Mouse (Mus musculus): ENCODE data around the gene Gm10322.

Gm10322 gene

GRCm38 (mm10) chr10:59615981-59616520, at the start of gene Gm10322:
Gene Gm10322, plus strand, starts transcription at chr10:59616063.
- DNase-seq (ENCODE audit: low spot score): peak; percentile 49

GRCm38 (mm10) chr10:59566968-59567367, 48.9 kb upstream of the Gm10322 start:
- DNase-seq (ENCODE audit: low spot score): no peak

- DNase-seq (ENCODE audit: low spot score): no peak
Measured at GRCm38 (mm10) chr10:59568665-59569480, 47.0 kb upstream of the Gm10322 start.

GRCm38 (mm10) chr10:59569481-59569869, 46.4 kb upstream of the Gm10322 start:
- no peak for DNase-seq (ENCODE audit: low spot score)

- DNase-seq (ENCODE audit: low spot score): no peak
Measured at GRCm38 (mm10) chr10:59570360-59570759, 45.5 kb upstream of the Gm10322 start.

GRCm38 (mm10) chr10:59570780-59571179, 45.1 kb upstream of the Gm10322 start:
- DNase-seq (ENCODE audit: low spot score): no peak

GRCm38 (mm10) chr10:59571273-59571672, 44.6 kb upstream of the Gm10322 start:
- no peak for DNase-seq (ENCODE audit: low spot score)

GRCm38 (mm10) chr10:59571964-59572363, 43.9 kb upstream of the Gm10322 start:
- no peak for DNase-seq (ENCODE audit: low spot score)

- DNase-seq (ENCODE audit: low spot score): no peak
Measured at GRCm38 (mm10) chr10:59576305-59576704, 39.6 kb upstream of the Gm10322 start.

GRCm38 (mm10) chr10:59577871-59578801, 37.7 kb upstream of the Gm10322 start:
- no peak for DNase-seq (ENCODE audit: low spot score)

- DNase-seq (ENCODE audit: low spot score): no peak
Measured at GRCm38 (mm10) chr10:59579645-59580044, 36.2 kb upstream of the Gm10322 start.

- no peak for DNase-seq (ENCODE audit: low spot score)
Measured at GRCm38 (mm10) chr10:59580593-59581149, 35.2 kb upstream of the Gm10322 start.

- DNase-seq (ENCODE audit: low spot score): no peak
Measured at GRCm38 (mm10) chr10:59581826-59582543, 33.9 kb upstream of the Gm10322 start.

- DNase-seq (ENCODE audit: low spot score): no peak
Measured at GRCm38 (mm10) chr10:59585621-59586020, 30.2 kb upstream of the Gm10322 start.

- no peak for DNase-seq (ENCODE audit: low spot score)
Measured at GRCm38 (mm10) chr10:59586821-59587220, 29.0 kb upstream of the Gm10322 start.

GRCm38 (mm10) chr10:59588135-59588534, 27.7 kb upstream of the Gm10322 start:
- DNase-seq (ENCODE audit: low spot score): no peak

- DNase-seq (ENCODE audit: low spot score): no peak
Measured at GRCm38 (mm10) chr10:59589420-59589819, 26.4 kb upstream of the Gm10322 start.

- DNase-seq (ENCODE audit: low spot score): no peak
Measured at GRCm38 (mm10) chr10:59589856-59590255, 26.0 kb upstream of the Gm10322 start.

GRCm38 (mm10) chr10:59590606-59591005, 25.3 kb upstream of the Gm10322 start:
- DNase-seq (ENCODE audit: low spot score): no peak

- DNase-seq (ENCODE audit: low spot score): no peak
Measured at GRCm38 (mm10) chr10:59593826-59594570, 21.9 kb upstream of the Gm10322 start.

- DNase-seq (ENCODE audit: low spot score): no peak
Measured at GRCm38 (mm10) chr10:59600516-59600915, 15.3 kb upstream of the Gm10322 start.

All from ovary, postnatal 14 days (tissue).